Mouse (Mus musculus) hindlimb bud, embryonic 11.5 days (tissue): ENCODE data around the gene Smndc1.

ENCODE experiments used
- DNase-seq: peaks from one replicate; pipeline ENCODE4 v3.0.0-alpha.2; 2012; ENCODE audit warnings: low read depth, low spot score; ENCODE audit errors: extremely low spot score

Smndc1 gene

GRCm38 (mm10) chr19:53353864-53354263 is 36.5 kb downstream of the Smndc1 start:
- no peak for DNase-seq

- DNase-seq, result no peak
Observed at GRCm38 (mm10) chr19:53345766-53346165, 44.6 kb downstream of the Smndc1 start.

- DNase-seq, result no peak
Observed at GRCm38 (mm10) chr19:53344062-53344461, 46.3 kb downstream of the Smndc1 start.

GRCm38 (mm10) chr19:53343174-53343881 is 47.0 kb downstream of the Smndc1 start:
- DNase-seq, result no peak

- DNase-seq, result no peak
Observed at GRCm38 (mm10) chr19:53340423-53340822, 50.0 kb downstream of the Smndc1 start.

GRCm38 (mm10) chr19:53335241-53335640 is 55.1 kb downstream of the Smndc1 start:
- DNase-seq, result no peak

- DNase-seq, result no peak
Observed at GRCm38 (mm10) chr19:53333730-53334129, 56.6 kb downstream of the Smndc1 start.

GRCm38 (mm10) chr19:53331882-53332500 is 58.4 kb downstream of the Smndc1 start:
- no peak for DNase-seq

- no peak for DNase-seq
Observed at GRCm38 (mm10) chr19:53329992-53330381, 60.4 kb downstream of the Smndc1 start.
